In the genomic region with DNA sequence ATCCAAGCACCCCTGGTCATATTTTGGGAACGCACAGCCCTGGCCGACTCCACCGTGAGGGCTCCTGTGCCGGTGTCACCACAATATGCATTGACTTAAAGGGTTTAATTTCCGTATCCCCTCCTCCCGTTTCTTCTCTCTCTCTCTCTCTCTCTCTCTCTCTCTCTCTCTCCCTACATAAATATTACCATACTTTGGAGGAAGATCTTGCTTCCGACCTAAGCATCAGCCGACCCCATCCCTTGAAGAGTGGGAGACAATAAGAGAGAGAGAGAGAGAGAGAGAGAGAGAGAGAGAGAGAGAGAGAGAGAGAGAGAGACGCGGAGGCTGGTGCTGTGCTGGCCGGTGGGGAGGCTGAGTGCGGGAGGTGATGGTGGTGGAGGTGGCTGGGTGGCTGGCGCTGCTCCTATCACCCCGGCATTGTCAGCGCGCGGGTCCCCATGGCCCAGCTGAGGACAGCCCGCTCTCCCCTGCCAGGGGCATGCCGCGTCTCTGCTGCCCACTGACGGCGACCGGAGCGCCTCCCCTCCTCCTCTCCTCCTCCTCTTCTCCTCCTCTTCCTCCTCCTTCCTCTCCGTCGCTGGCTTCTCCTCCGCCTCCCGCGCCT, we compare ENCODE assay signal across 8 mouse cellular contexts. TPM values are rescaled to one million over a fixed set of nuclear protein-coding genes. Genes with fewer than 3 reads are reported as not detected.
DNase-seq lines count a peak whose midpoint lies in the region; ATAC-seq and TF ChIP-seq lines count a peak whose summit lies in the region.

A gene (minus strand): TSS at position 163 of the 607 bp plus-strand sequence.

- H3K9ac ChIP-seq in neural tube, embryonic 11.5 days (ENCODE audit: low read length), result peak within 1 kb of the TSS; percentile 65
- H3K9ac ChIP-seq in embryonic facial prominence, embryonic 12.5 days, result peak within 1 kb of the TSS; percentile 47
- H3K9ac ChIP-seq in hindbrain, postnatal 0 days (replicated peaks; ENCODE audit: low read length), result peak within 1 kb of the TSS; percentile 79
- H3K9ac ChIP-seq in limb, embryonic 14.5 days (ENCODE audit: low read depth, low read length, severe bottlenecking), result peak within 1 kb of the TSS; percentile 45
- no peak within 1 kb of the TSS for H3K9ac ChIP-seq in stomach, embryonic 14.5 days (replicated peaks; ENCODE audit: low read depth, low read length)

- ATAC-seq in neural tube, embryonic 11.5 days (ENCODE audit: insufficient read depth, low FRiP score, low TSS enrichment), result peak; percentile 71
- 0 out of 2 replicates have a peak, but pooled peaks have one; percentile 69 for ATAC-seq in embryonic facial prominence, embryonic 12.5 days (ENCODE audit: insufficient number of reproducible peaks, insufficient read depth, low FRiP score, low TSS enrichment)
- ATAC-seq in hindbrain, postnatal 0 days, result peak; percentile 66
- ATAC-seq in limb, embryonic 14.5 days (ENCODE audit: low FRiP score, low read depth), result no peak
- ATAC-seq in stomach, embryonic 14.5 days (ENCODE audit: insufficient number of reproducible peaks, insufficient read depth, low FRiP score, low read depth), result no peak

- H3K27ac ChIP-seq in neural tube, embryonic 11.5 days (ENCODE audit: low read depth, low read length), result peak within 1 kb of the TSS; percentile 41; the same call in 1 of the 2 replicates
- H3K27ac ChIP-seq in embryonic facial prominence, embryonic 12.5 days, result no peak within 1 kb of the TSS
- peak within 1 kb of the TSS; percentile 88 for H3K27ac ChIP-seq in hindbrain, postnatal 0 days
- no peak within 1 kb of the TSS for H3K27ac ChIP-seq in limb, embryonic 14.5 days (replicated peaks; ENCODE audit: low read depth, low read length)
- H3K27ac ChIP-seq in stomach, embryonic 14.5 days (ENCODE audit: low read length), result no peak within 1 kb of the TSS

- peaks cover 14% of the 10 kb centered on the region; the same call in 1 of the 2 replicates for H3K27me3 ChIP-seq in neural tube, embryonic 11.5 days (ENCODE audit: control insufficient read depth, insufficient read depth, low read length)
- H3K27me3 ChIP-seq in embryonic facial prominence, embryonic 12.5 days, result peaks cover 51% of the 10 kb centered on the region
- no peaks in the 10 kb centered on the region for H3K27me3 ChIP-seq in hindbrain, postnatal 0 days (ENCODE audit: insufficient read depth, low read length)
- peaks cover 52% of the 10 kb centered on the region for H3K27me3 ChIP-seq in limb, embryonic 14.5 days (ENCODE audit: control insufficient read depth, insufficient read depth, low read length)
- H3K27me3 ChIP-seq in stomach, embryonic 14.5 days (ENCODE audit: control insufficient read depth, insufficient read depth, low read length), result peaks cover 28% of the 10 kb centered on the region; the same call in 1 of the 2 replicates

- no peak for TF ChIP-seq POLR2A in limb, embryonic 14.5 days (IDR thresholded peaks at IDR 0.05; ENCODE audit: borderline replicate concordance, extremely low read depth, insufficient read depth, insufficient read length)

- no peaks in the 10 kb centered on the region for H3K4me1 ChIP-seq in neural tube, embryonic 11.5 days (ENCODE audit: control insufficient read depth, insufficient read depth, low read length)
- peaks cover 18% of the 10 kb centered on the region for H3K4me1 ChIP-seq in embryonic facial prominence, embryonic 12.5 days
- H3K4me1 ChIP-seq in hindbrain, postnatal 0 days (ENCODE audit: insufficient read depth, low read length), result no peaks in the 10 kb centered on the region
- H3K4me1 ChIP-seq in limb, embryonic 14.5 days (ENCODE audit: control insufficient read depth, insufficient read depth, low read length), result peaks cover 4% of the 10 kb centered on the region; the same call in 1 of the 2 replicates
- peaks cover 4% of the 10 kb centered on the region; the same call in 1 of the 2 replicates for H3K4me1 ChIP-seq in stomach, embryonic 14.5 days (ENCODE audit: control insufficient read depth, insufficient read depth, low read length)

- no peak for TF ChIP-seq CTCF in hindbrain, postnatal 0 days (IDR thresholded peaks at IDR 0.05; ENCODE audit: low read depth)

- DNase-seq in neural tube, embryonic 11.5 days (ENCODE audit: low spot score), result peak; percentile 56
- DNase-seq in neural tube, embryonic 10.5 days (ENCODE audit: extremely low spot score, low spot score), result no peak
- peak; percentile 59 for DNase-seq in hindbrain, postnatal 0 days (ENCODE audit: low spot score)
- no peak for DNase-seq in limb, embryonic 14.5 days (ENCODE audit: low spot score)
- DNase-seq in T-cell, adult 2 months (ENCODE audit: low spot score), result no peak
- no peak for DNase-seq in kidney, adult 18-20 months

- WGBS in neural tube, embryonic 11.5 days, result 0% methylated on average over 21 of the region's 29 CpGs
- 2% methylated on average over 22 of the region's 29 CpGs for WGBS in embryonic facial prominence, embryonic 12.5 days
- WGBS in hindbrain, postnatal 0 days, result 0% methylated on average over 26 of the region's 29 CpGs
- under 1% methylated on average over 24 of the region's 29 CpGs for WGBS in limb, embryonic 14.5 days
- 3% methylated on average over 20 of the region's 29 CpGs for WGBS in stomach, embryonic 14.5 days

- no peaks in the 10 kb centered on the region for H3K36me3 ChIP-seq in neural tube, embryonic 11.5 days (ENCODE audit: control insufficient read depth, insufficient read depth, low read length)
- H3K36me3 ChIP-seq in embryonic facial prominence, embryonic 12.5 days, result no peaks in the 10 kb centered on the region
- H3K36me3 ChIP-seq in hindbrain, postnatal 0 days (ENCODE audit: insufficient read depth, low read length), result no peaks in the 10 kb centered on the region
- H3K36me3 ChIP-seq in limb, embryonic 14.5 days (ENCODE audit: control insufficient read depth, insufficient read depth, low read length), result no peaks in the 10 kb centered on the region
- no peaks in the 10 kb centered on the region for H3K36me3 ChIP-seq in stomach, embryonic 14.5 days (ENCODE audit: control insufficient read depth, insufficient read depth, low read length)

- H3K9me3 ChIP-seq in neural tube, embryonic 11.5 days (ENCODE audit: control insufficient read depth, low read length), result no peaks in the 10 kb centered on the region
- no peaks in the 10 kb centered on the region for H3K9me3 ChIP-seq in embryonic facial prominence, embryonic 12.5 days
- H3K9me3 ChIP-seq in hindbrain, postnatal 0 days (ENCODE audit: low read length), result no peaks in the 10 kb centered on the region
- no peaks in the 10 kb centered on the region for H3K9me3 ChIP-seq in limb, embryonic 14.5 days (ENCODE audit: control insufficient read depth, low read length)
- H3K9me3 ChIP-seq in stomach, embryonic 14.5 days (ENCODE audit: control insufficient read depth, low read depth, low read length), result no peaks in the 10 kb centered on the region

- H3K4me2 ChIP-seq in neural tube, embryonic 11.5 days (ENCODE audit: low read depth), result peak within 1 kb of the TSS; percentile 86
- peak within 1 kb of the TSS; percentile 97 for H3K4me2 ChIP-seq in embryonic facial prominence, embryonic 12.5 days (replicated peaks)
- H3K4me2 ChIP-seq in hindbrain, postnatal 0 days (ENCODE audit: low read depth, low read length), result peak within 1 kb of the TSS; percentile 88
- H3K4me2 ChIP-seq in limb, embryonic 14.5 days (replicated peaks; ENCODE audit: low read depth, low read length, severe bottlenecking), result peak within 1 kb of the TSS; percentile 79
- H3K4me2 ChIP-seq in stomach, embryonic 14.5 days (replicated peaks; ENCODE audit: low read depth, low read length), result peak within 1 kb of the TSS; percentile 83

- peak within 1 kb of the TSS; percentile 66 for H3K4me3 ChIP-seq in neural tube, embryonic 11.5 days (ENCODE audit: low read depth, low read length)
- peak within 1 kb of the TSS; percentile 61 for H3K4me3 ChIP-seq in embryonic facial prominence, embryonic 12.5 days
- peak within 1 kb of the TSS; percentile 65 for H3K4me3 ChIP-seq in hindbrain, postnatal 0 days (ENCODE audit: low read length)
- peak within 1 kb of the TSS; percentile 46 for H3K4me3 ChIP-seq in limb, embryonic 14.5 days (replicated peaks; ENCODE audit: low read length)
- H3K4me3 ChIP-seq in stomach, embryonic 14.5 days (ENCODE audit: low read depth, low read length), result peak within 1 kb of the TSS; percentile 48

RNA-seq across cellular contexts. Expression of the gene that starts here (rescaled TPM):
- 4.1 and 6.6 TPM in 2 replicates for polyA plus RNA-seq in neural tube, embryonic 11.5 days (2014; fragmentation: Nextera tagmentation; extraction: Ambion mirVana)
- 1.3 and 1.4 TPM in 2 replicates for polyA plus RNA-seq in embryonic facial prominence, embryonic 12.5 days (2016; fragmentation: Nextera tagmentation; extraction: Ambion mirVana)
- 110 and 117 TPM in 2 replicates for total RNA-seq in hindbrain, postnatal 0 days (2014; rRNA removed)
- 34.0 and 39.0 TPM in 2 replicates for polyA plus RNA-seq in hindbrain, postnatal 0 days (2015; fragmentation: Nextera tagmentation; extraction: Ambion mirVana)
- polyA plus RNA-seq in limb, embryonic 14.5 days (2012; rRNA removed), result 2.1 and 2.7 TPM in 2 replicates
- 1.0 and 1.1 TPM in 2 replicates for polyA plus RNA-seq in limb, embryonic 14.5 days (2014; fragmentation: Nextera tagmentation; extraction: Ambion mirVana)
- 2.1 and 2.2 TPM in 2 replicates for polyA plus RNA-seq in stomach, embryonic 14.5 days (2014; fragmentation: Nextera tagmentation; extraction: Ambion mirVana)

Comparison
In these comparisons a context has a peak if more than half of its experiments do, and no peak if none do; other contexts are left out.
1. DNase-seq: peak in neural tube, embryonic 11.5 days (single experiment) and hindbrain, postnatal 0 days (single experiment); none in neural tube, embryonic 10.5 days (single experiment), limb, embryonic 14.5 days (single experiment), T-cell, adult 2 months (single experiment) and kidney, adult 18-20 months (single experiment).
2. ATAC-seq: peak in neural tube, embryonic 11.5 days (single experiment), embryonic facial prominence, embryonic 12.5 days (single experiment) and hindbrain, postnatal 0 days (single experiment); none in limb, embryonic 14.5 days (single experiment) and stomach, embryonic 14.5 days (single experiment).
3. H3K27ac ChIP-seq: peak in neural tube, embryonic 11.5 days (single experiment) and hindbrain, postnatal 0 days (single experiment); none in embryonic facial prominence, embryonic 12.5 days (single experiment), limb, embryonic 14.5 days (single experiment) and stomach, embryonic 14.5 days (single experiment).
4. Peak in every context shown above with its lines, with median percentiles within 50 percentile points of each other: H3K4me2 ChIP-seq and H3K4me3 ChIP-seq.